Mouse (Mus musculus) central nervous system, embryonic 18 days (tissue): ENCODE data around the gene Mertk. TPM values are rescaled to one million over a fixed set of nuclear protein-coding genes. Genes with fewer than 3 reads are reported as not detected.

Source experiments
- polyA plus RNA-seq: library from polyadenylated mRNA; depleted of rRNA; stranded (reverse); fragments of >200 nt; gene quantifications from 2 replicates; pipeline ENCODE4 v1.2.3, GENCODE M21; 2012; rRNA removed

The Mertk gene
- polyA plus RNA-seq: 1.3 and 1.8 TPM in 2 replicates

DNA sequence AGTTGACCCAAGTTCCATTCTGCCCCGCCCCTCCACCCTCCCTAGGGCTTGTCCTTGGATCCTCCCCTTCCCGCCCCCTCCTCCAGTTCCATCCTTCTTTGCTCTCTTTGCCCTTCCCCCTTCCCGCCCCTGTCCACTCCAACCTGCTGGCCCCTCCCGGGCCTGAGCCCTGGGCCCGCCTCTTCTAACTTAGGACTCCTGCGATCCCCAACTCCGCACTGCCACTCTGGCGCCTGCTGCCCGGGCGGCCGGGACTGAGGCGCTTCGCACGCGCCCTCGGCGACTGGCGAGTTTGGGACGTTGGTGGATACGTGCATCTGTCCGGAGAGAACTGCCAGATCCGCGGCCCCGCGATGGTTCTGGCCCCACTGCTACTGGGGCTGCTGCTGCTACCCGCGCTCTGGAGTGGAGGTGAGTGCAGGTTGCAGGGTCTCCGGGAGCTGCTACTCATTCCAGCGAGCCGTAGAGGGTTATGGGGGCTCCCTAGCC is at the start of gene Mertk:
TSS of gene Mertk (plus strand) at position 264 of the 489 bp plus-strand sequence.

DNA sequence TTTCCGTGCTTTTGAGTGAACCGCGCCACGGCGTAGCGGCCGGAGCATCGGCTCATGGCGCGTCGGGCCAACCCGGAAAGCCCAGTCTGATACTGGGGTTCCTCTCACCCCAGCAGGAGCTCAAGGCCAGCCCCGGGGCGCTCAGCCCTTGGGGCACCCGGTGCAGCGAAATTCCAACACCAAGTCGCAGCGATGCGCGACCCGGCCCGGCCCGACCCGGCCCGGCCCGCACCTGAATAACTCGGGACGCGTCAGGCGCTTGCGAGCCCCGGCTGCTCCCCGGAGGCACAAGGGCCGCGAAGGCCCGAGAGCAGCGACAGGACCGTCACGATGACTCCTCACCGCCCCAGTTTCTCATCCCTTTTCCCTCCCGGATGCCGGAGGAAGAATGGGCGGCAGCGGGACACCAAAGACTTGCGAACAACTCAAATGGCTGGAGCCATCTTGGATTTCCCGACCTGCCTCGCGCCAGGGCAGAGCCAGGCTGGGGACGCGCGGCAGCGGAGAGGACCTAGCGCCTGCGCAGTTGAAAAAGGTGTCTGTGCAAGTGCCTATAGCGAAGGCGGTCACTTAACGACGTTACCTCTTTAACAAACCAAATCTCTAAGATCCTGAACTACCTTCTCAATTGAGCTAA is 11.7 kb upstream of the Mertk start, which contains the start of gene Anapc1:
TSS of gene Anapc1 (minus strand) at position 471 of the 637 bp plus-strand sequence.

DNA sequence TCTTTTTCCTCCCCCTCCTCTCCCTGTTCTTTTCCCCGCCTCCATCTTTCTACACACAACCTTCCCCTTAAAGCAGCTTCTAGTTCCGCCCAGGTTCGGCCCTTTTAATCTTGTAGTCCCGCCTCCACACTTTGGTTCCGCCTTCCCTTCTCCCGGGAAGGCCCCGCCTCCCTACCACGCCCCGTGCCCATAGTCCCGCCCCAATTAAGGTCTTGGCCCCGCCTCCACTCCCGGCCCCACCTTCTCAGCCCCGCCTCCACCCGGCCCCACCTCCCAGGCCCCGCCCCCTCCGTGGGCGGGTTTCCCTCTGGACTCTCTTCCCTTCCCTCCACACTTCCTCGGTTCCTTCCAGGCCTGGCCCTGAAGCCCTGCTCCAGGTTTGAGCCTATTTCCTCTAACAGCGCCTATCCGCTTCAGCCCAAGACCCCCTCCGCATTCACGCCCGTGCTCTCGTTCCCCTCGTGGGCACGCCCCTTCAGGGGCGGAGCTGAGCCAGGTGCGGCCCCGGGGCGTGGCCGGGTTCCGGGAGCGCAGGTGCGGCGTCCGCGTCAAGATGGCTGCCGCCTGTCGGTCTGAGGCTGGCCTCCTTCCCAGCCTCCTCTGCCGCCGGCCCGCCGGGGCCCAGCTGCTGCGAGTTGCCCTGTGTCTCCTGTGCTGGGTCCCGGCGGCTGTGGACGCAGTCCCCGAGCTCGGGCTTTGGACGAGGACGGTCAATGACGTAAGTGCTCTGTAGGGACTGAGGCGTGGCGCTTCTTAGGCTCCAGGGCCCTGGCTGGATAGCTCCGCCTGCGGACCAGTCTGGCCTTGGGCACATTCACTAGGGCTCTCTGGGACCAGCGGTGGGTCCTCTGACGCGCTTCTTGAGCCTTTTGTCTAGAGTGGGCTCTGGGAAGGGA is 119.3 kb downstream of the Mertk start, which contains the start of gene Tmem87b:
TSS of gene Tmem87b (plus strand) at position 333 of the 896 bp plus-strand sequence.

Other genes with a start within 250 kb of the Mertk start
- not detected in 2 replicates for gene Spdye4c, start 107.7 kb upstream of the Mertk start, polyA plus RNA-seq
- gene Anapc1, start 11.6 kb upstream of the Mertk start, polyA plus RNA-seq: 48.4 and 49.3 TPM in 2 replicates
- 29.8 and 30.6 TPM in 2 replicates for gene Tmem87b, start 119.2 kb downstream of the Mertk start, polyA plus RNA-seq
- 2.0 and 2.2 TPM in 2 replicates for gene Fbln7, start 164.0 kb downstream of the Mertk start, polyA plus RNA-seq
- gene Zc3h8, start 245.1 kb downstream of the Mertk start, polyA plus RNA-seq: 11.5 and 12.4 TPM in 2 replicates